Mouse (Mus musculus) liver, embryonic 15.5 days (tissue): Measurements from ENCODE around the gene 9830107B12Rik. TPM values are rescaled to one million over a fixed set of nuclear protein-coding genes. Genes with fewer than 3 reads are reported as not detected.

Source experiments
- ATAC-seq: fragments of 200-750 bp; cut with Nextera tagmentation; 2 replicates; pipeline ENCODE4 v1.8.0; 2017; ENCODE audit warnings: moderate number of reproducible peaks, mild to moderate bottlenecking, moderate library complexity; ENCODE audit not compliant: insufficient read depth
- H3K27ac ChIP-seq: fragments of 300-500 bp; sonication (generic); replicated peaks from 2 replicates; pipeline ENCODE4 v1.5.1; 2015; ENCODE audit warnings: mild to moderate bottlenecking, inconsistent platforms
- H3K27me3 ChIP-seq: fragments of 300-500 bp; sonication (generic); 2 replicates; pipeline ENCODE4 v1.6.1; 2015; ENCODE audit warnings: mild to moderate bottlenecking, inconsistent platforms
- H3K36me3 ChIP-seq: fragments of 300-500 bp; sonication (generic); replicated peaks from 2 replicates; pipeline ENCODE4 v1.6.1; 2015; ENCODE audit warnings: moderate library complexity, mild to moderate bottlenecking, inconsistent platforms
- H3K4me1 ChIP-seq: fragments of 300-500 bp; sonication (generic); replicated peaks from 2 replicates; pipeline ENCODE4 v1.6.1; 2015; ENCODE audit warnings: inconsistent platforms
- H3K4me2 ChIP-seq: fragments of 300-500 bp; sonication (generic); 2 replicates; pipeline ENCODE4 v1.6.1; 2015; ENCODE audit warnings: moderate library complexity, mild to moderate bottlenecking, inconsistent platforms
- H3K4me3 ChIP-seq: fragments of 300-500 bp; sonication (generic); replicated peaks from 2 replicates; pipeline ENCODE4 v1.5.1; 2015; ENCODE audit warnings: mild to moderate bottlenecking, inconsistent platforms
- H3K9ac ChIP-seq: fragments of 300-500 bp; sonication (generic); 2 replicates; pipeline ENCODE4 v1.6.1; 2015; ENCODE audit warnings: moderate library complexity, mild to moderate bottlenecking, inconsistent platforms
- H3K9me3 ChIP-seq: fragments of 300-500 bp; sonication (generic); replicated peaks from 2 replicates; pipeline ENCODE4 v1.6.1; 2016; ENCODE audit warnings: inconsistent platforms
- WGBS: fragments of 180-500 bp; shearing (Covaris S2); methylation state at CpG from one replicate; pipeline ENCODE4 v1.1.7; 2015; ENCODE audit warnings: mixed read lengths; ENCODE audit not compliant: insufficient replicate concordance; 5-methylcytosine and 5-hydroxymethylcytosine counted together
- polyA plus RNA-seq: library from polyadenylated mRNA; unstranded; fragments of >200 nt; fragmentation: Nextera tagmentation; extraction: Ambion mirVana; gene quantifications from 2 replicates; pipeline ENCODE4 v1.2.1, GENCODE M21; 2015

The 9830107B12Rik gene
- polyA plus RNA-seq, 1 experiment from 2014 or later = 0.70 TPM

DNA sequence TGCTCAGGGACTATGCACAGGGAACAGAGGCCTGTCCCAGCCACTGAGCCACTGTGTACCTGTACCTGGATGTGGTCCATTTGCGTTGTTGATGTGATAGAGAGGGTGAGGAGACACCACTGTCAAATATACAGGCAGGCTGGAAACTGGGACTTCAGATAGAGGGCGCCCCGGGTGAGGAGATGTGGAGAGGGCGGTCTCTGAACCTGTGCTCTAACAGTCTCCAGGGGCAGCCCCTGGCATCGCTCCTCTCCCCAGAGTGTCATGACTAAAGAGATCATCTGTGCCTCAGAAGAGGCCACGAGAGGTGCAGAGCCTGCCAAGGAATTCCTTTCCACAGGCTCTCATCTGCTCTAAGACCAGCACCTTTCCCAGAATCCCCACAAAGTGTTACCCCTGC, 38.2 kb downstream of the 9830107B12Rik start:
- Histone ChIP-seq H3K36me3 (no peaks in the 10 kb centered on the region), H3K4me2 (no peak overlapping the region), H3K9ac (no peak overlapping the region), H3K27me3 (no peaks in the 10 kb centered on the region), H3K4me3 (no peak overlapping the region), H3K4me1 (no peaks in the 10 kb centered on the region), H3K9me3 (no peaks in the 10 kb centered on the region), H3K27ac (no peak overlapping the region)
- 45% methylated on average over 6 of the region's 6 CpGs for WGBS
- no peak for ATAC-seq

GRCm38 (mm10) chr17:48107333-48107732, 38.7 kb downstream of the 9830107B12Rik start:
- Histone ChIP-seq H3K36me3 (no peaks in the 10 kb centered on the region), H3K9me3 (no peaks in the 10 kb centered on the region), H3K4me1 (no peaks in the 10 kb centered on the region), H3K4me2 (no peak overlapping the region), H3K4me3 (no peak overlapping the region), H3K9ac (no peak overlapping the region), H3K27me3 (0 out of 2 replicates have a peak, but pooled peaks cover 4% of the 10 kb centered on the region), H3K27ac (no peak overlapping the region)
- no peak for ATAC-seq
- 44% methylated on average over 4 of the region's 4 CpGs for WGBS

- peaks cover 56% of the 10 kb centered on the region for H3K27me3 ChIP-seq
- peaks cover 16% of the 10 kb centered on the region for H3K4me1 ChIP-seq
- no peak overlapping the region for H3K27ac ChIP-seq
- H3K9ac ChIP-seq = no peak overlapping the region
- H3K4me2 ChIP-seq = peak overlapping the region; percentile 53
- H3K9me3 ChIP-seq = no peaks in the 10 kb centered on the region
- H3K4me3 ChIP-seq = 0 out of 2 replicates have a peak overlapping the region, but pooled peaks have one; percentile 22
- ATAC-seq = no peak
- WGBS = 10% methylated on average over 20 of the region's 21 CpGs
- H3K36me3 ChIP-seq = no peaks in the 10 kb centered on the region
Observed at GRCm38 (mm10) chr17:48100441-48101417, 45.3 kb downstream of the 9830107B12Rik start.

GRCm38 (mm10) chr17:48099312-48099711, 46.8 kb downstream of the 9830107B12Rik start:
- H3K4me3 ChIP-seq = no peak overlapping the region
- 0 out of 2 replicates have a peak overlapping the region, but pooled peaks have one; percentile 52 for H3K4me2 ChIP-seq
- ATAC-seq = no peak
- no peaks in the 10 kb centered on the region for H3K36me3 ChIP-seq
- 11% methylated on average over 11 of the region's 11 CpGs for whole genome bisulfite sequencing
- no peaks in the 10 kb centered on the region for H3K9me3 ChIP-seq
- H3K9ac ChIP-seq = no peak overlapping the region
- peaks cover 70% of the 10 kb centered on the region for H3K27me3 ChIP-seq
- H3K27ac ChIP-seq = no peak overlapping the region
- peaks cover 16% of the 10 kb centered on the region for H3K4me1 ChIP-seq

GRCm38 (mm10) chr17:48098528-48098890, 47.6 kb downstream of the 9830107B12Rik start:
- H3K4me1 ChIP-seq = peaks cover 16% of the 10 kb centered on the region
- 1% methylated on average over 19 of the region's 19 CpGs for WGBS
- H3K36me3 ChIP-seq = no peaks in the 10 kb centered on the region
- H3K27me3 ChIP-seq = peaks cover 78% of the 10 kb centered on the region
- ATAC-seq = no peak
- peak overlapping the region; percentile 18; the same call in 1 of the 2 replicates for H3K4me3 ChIP-seq
- 0 out of 2 replicates have a peak, but pooled peaks cover 2% of the 10 kb centered on the region for H3K9me3 ChIP-seq
- no peak overlapping the region for H3K9ac ChIP-seq
- H3K4me2 ChIP-seq = peak overlapping the region; percentile 52
- peak overlapping the region; percentile 70; the same call in 1 of the 2 replicates for H3K27ac ChIP-seq

- Histone ChIP-seq H3K4me2 (peak overlapping the region; percentile 52), H3K27ac (peak overlapping the region; percentile 70), H3K4me1 (peaks cover 16% of the 10 kb centered on the region), H3K9me3 (0 out of 2 replicates have a peak, but pooled peaks cover 4% of the 10 kb centered on the region), H3K36me3 (no peaks in the 10 kb centered on the region), H3K9ac (no peak overlapping the region), H3K4me3 (peak overlapping the region; percentile 17; the same call in 1 of the 2 replicates), H3K27me3 (peaks cover 83% of the 10 kb centered on the region)
- WGBS = under 1% methylated on average over 43 of the region's 43 CpGs
- peak; percentile 57 for ATAC-seq
Observed at GRCm38 (mm10) chr17:48097743-48098527, 48.1 kb downstream of the 9830107B12Rik start.

DNA sequence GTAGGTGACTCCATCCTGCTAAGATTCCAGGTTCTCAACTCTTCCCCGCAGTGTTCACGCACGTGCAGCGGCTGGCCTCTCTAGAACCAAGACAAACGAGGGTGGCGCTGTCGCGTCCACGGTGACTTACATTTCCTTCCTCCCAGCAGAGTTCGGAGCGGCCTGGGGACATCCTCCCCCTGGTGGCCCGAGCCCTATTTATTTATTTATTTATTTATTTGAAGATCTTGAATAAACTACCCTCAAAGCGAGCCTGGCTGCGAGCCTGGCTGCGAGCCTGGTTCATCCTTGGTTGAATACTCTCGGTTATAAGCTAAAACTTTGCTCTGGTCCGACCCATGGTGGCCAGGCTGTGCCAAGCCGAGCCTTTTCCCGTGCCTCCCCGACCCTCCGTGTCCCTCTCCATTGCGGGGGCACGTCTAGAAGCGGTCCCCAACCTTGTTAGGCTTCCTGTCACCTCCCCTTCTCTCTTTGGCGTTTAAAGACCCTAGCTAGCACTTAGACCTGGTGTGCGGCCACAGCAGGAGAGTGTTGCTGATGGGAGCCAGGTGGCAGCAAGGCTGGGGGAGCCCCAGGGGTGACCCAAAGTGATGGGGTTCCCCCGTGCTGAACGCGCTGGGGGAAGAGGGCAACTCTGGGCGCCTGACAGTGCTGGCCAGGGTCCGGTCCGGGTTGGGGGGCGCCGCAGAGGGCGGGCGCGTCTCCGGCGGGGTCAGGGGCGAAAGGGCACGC, 48.9 kb downstream of the 9830107B12Rik start:
- Histone ChIP-seq H3K4me1 (peaks cover 16% of the 10 kb centered on the region), H3K4me2 (peak overlapping the region; percentile 52), H3K4me3 (0 out of 2 replicates have a peak overlapping the region, but pooled peaks have one; percentile 11), H3K27me3 (peaks cover 83% of the 10 kb centered on the region), H3K36me3 (no peaks in the 10 kb centered on the region), H3K9ac (no peak overlapping the region), H3K27ac (peak overlapping the region; percentile 64), H3K9me3 (0 out of 2 replicates have a peak, but pooled peaks cover 4% of the 10 kb centered on the region)
- peak; percentile 10; the same call in 1 of the 2 replicates for ATAC-seq
- under 1% methylated on average over 41 of the region's 41 CpGs for WGBS

- H3K9me3 ChIP-seq = 0 out of 2 replicates have a peak, but pooled peaks cover 4% of the 10 kb centered on the region
- H3K4me1 ChIP-seq = peaks cover 16% of the 10 kb centered on the region
- H3K4me3 ChIP-seq = no peak overlapping the region
- H3K27ac ChIP-seq = no peak overlapping the region
- no peaks in the 10 kb centered on the region for H3K36me3 ChIP-seq
- WGBS = 5% methylated on average over 17 of the region's 17 CpGs
- H3K4me2 ChIP-seq = peak overlapping the region; percentile 52; the same call in 1 of the 2 replicates
- ATAC-seq = no peak
- peaks cover 83% of the 10 kb centered on the region for H3K27me3 ChIP-seq
- no peak overlapping the region for H3K9ac ChIP-seq
Observed at GRCm38 (mm10) chr17:48096321-48096720, 49.7 kb downstream of the 9830107B12Rik start.

DNA sequence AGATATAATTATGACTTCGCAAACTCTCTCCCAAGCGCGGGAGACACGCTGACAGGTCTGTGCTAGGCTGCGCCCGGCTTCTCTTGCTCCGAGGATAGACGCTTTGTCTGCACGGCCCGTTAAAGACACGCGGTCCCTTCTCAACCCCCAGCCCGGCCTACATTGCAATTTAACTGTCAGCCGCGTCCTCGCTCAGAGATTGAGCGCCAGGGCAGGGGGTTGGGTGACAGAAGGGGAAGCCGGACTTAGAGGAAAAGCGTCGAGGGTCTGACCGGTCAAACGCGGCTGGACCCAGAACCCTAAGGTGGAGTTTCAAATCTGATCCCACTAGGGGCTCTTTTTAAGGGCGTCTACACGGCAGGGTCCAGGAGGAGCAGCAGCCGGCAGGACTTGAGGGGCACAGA, 50.3 kb downstream of the 9830107B12Rik start:
- Histone ChIP-seq H3K36me3 (no peaks in the 10 kb centered on the region), H3K9me3 (0 out of 2 replicates have a peak, but pooled peaks cover 4% of the 10 kb centered on the region), H3K4me2 (peak overlapping the region; percentile 18), H3K4me1 (peaks cover 16% of the 10 kb centered on the region), H3K27ac (no peak overlapping the region), H3K9ac (no peak overlapping the region), H3K4me3 (no peak overlapping the region), H3K27me3 (peaks cover 81% of the 10 kb centered on the region)
- 1% methylated on average over 26 of the region's 26 CpGs for WGBS
- no peak for ATAC-seq
